Mouse (Mus musculus): ENCODE measurements at regions not wholly inside any gene's neighbourhood (a gene's known extent, or its start where the extent isn't known, plus 50 kb on each side); places are given as distances from the start of the nearest gene placed in this dataset.

- TF ChIP-seq POLR2A (IDR thresholded peaks at IDR 0.05; ENCODE audit: insufficient read length, low read depth) (no peak), SRF (IDR thresholded peaks at IDR 0.05; ENCODE audit: control insufficient read depth, insufficient read length, low read depth) (no peak), POLR2AphosphoS2 (IDR thresholded peaks at IDR 0.05; ENCODE audit: insufficient read length, low read depth) (no peak), E2F4 (IDR thresholded peaks at IDR 0.05; ENCODE audit: insufficient read depth) (no peak), TCF12 (IDR thresholded peaks at IDR 0.05; ENCODE audit: insufficient read depth, poor library complexity, severe bottlenecking) (no peak), TCF3 (IDR thresholded peaks at IDR 0.05; ENCODE audit: insufficient read length, low read depth) (no peak), USF1 (IDR thresholded peaks at IDR 0.05; ENCODE audit: low read depth) (no peak), MYOD1 (IDR thresholded peaks at IDR 0.05; ENCODE audit: control insufficient read depth in 1 of 3, insufficient read length in 2 of 3, low read depth in 2 of 3) (no peak), MYOG (IDR thresholded peaks at IDR 0.05; ENCODE audit: control insufficient read depth in 1 of 3, insufficient read depth in 1 of 3, insufficient read length in 2 of 3, low read depth in 2 of 3) (no peak)
These were observed 126.0 kb upstream of the Rcn1 start for GRCm38 (mm10) chr2:105525111-105525610.
